Mouse (Mus musculus): ENCODE measurements at regions not wholly inside any gene's neighbourhood (a gene's known extent, or its start where the extent isn't known, plus 50 kb on each side); places are given as distances from the start of the nearest gene placed in this dataset.

- no peaks in the 10 kb centered on the region for H3K36me3 ChIP-seq
- no peaks in the 10 kb centered on the region for H3K4me1 ChIP-seq
- no peak overlapping the region for H3K9ac ChIP-seq
- no peaks in the 10 kb centered on the region for H3K27me3 ChIP-seq (replicated peaks)
- ATAC-seq (ENCODE audit: insufficient read depth, low FRiP score, low read depth) = peak; percentile 79; the same call in 1 of the 2 replicates
- H3K4me2 ChIP-seq = no peak overlapping the region
- no peaks in the 10 kb centered on the region for H3K9me3 ChIP-seq
- H3K27ac ChIP-seq = no peak overlapping the region
- H3K4me3 ChIP-seq (replicated peaks) = no peak overlapping the region
- 46% methylated on average over 5 of the region's 5 CpGs for WGBS
Measured at GRCm38 (mm10) chr5:148454200-148454599, 54.5 kb upstream of the Slc7a1 start.

GRCm38 (mm10) chr5:148453776-148454175 is 54.1 kb upstream of the Slc7a1 start:
- no peak overlapping the region for H3K9ac ChIP-seq
- H3K36me3 ChIP-seq = no peaks in the 10 kb centered on the region
- no peak overlapping the region for H3K27ac ChIP-seq
- H3K4me2 ChIP-seq = no peak overlapping the region
- no peak overlapping the region for H3K4me3 ChIP-seq (replicated peaks)
- 61% methylated on average over 12 of the region's 12 CpGs for WGBS
- no peaks in the 10 kb centered on the region for H3K9me3 ChIP-seq
- no peaks in the 10 kb centered on the region for H3K4me1 ChIP-seq
- H3K27me3 ChIP-seq (replicated peaks) = no peaks in the 10 kb centered on the region
- ATAC-seq (ENCODE audit: insufficient read depth, low FRiP score, low read depth) = no peak

- 70% methylated on average over 17 of the region's 17 CpGs for WGBS
- Histone ChIP-seq H3K9ac (no peak overlapping the region), H3K36me3 (no peaks in the 10 kb centered on the region), H3K27ac (no peak overlapping the region), H3K4me1 (no peaks in the 10 kb centered on the region), H3K9me3 (no peaks in the 10 kb centered on the region), H3K4me3 (replicated peaks) (no peak overlapping the region), H3K27me3 (replicated peaks) (no peaks in the 10 kb centered on the region), H3K4me2 (no peak overlapping the region)
- ATAC-seq (ENCODE audit: insufficient read depth, low FRiP score, low read depth) = no peak
Measured at GRCm38 (mm10) chr5:148452909-148453632, 53.4 kb upstream of the Slc7a1 start.

- 35% methylated on average over 7 of the region's 7 CpGs for WGBS
- no peaks in the 10 kb centered on the region for H3K4me1 ChIP-seq
- H3K4me2 ChIP-seq = no peak overlapping the region
- no peaks in the 10 kb centered on the region for H3K9me3 ChIP-seq
- no peaks in the 10 kb centered on the region for H3K27me3 ChIP-seq (replicated peaks)
- no peak for ATAC-seq (ENCODE audit: insufficient read depth, low FRiP score, low read depth)
- no peak overlapping the region for H3K4me3 ChIP-seq (replicated peaks)
- H3K27ac ChIP-seq = no peak overlapping the region
- H3K9ac ChIP-seq = no peak overlapping the region
- H3K36me3 ChIP-seq = no peaks in the 10 kb centered on the region
Measured at GRCm38 (mm10) chr5:148451811-148452210, 52.1 kb upstream of the Slc7a1 start.

GRCm38 (mm10) chr5:148450924-148451323 is 51.2 kb upstream of the Slc7a1 start:
- H3K27me3 ChIP-seq (replicated peaks) = no peaks in the 10 kb centered on the region
- H3K27ac ChIP-seq = no peak overlapping the region
- ATAC-seq (ENCODE audit: insufficient read depth, low FRiP score, low read depth) = no peak
- H3K4me3 ChIP-seq (replicated peaks) = no peak overlapping the region
- no peak overlapping the region for H3K4me2 ChIP-seq
- no peaks in the 10 kb centered on the region for H3K36me3 ChIP-seq
- 42% methylated on average over 11 of the region's 11 CpGs for WGBS
- no peaks in the 10 kb centered on the region for H3K4me1 ChIP-seq
- no peak overlapping the region for H3K9ac ChIP-seq
- no peaks in the 10 kb centered on the region for H3K9me3 ChIP-seq

All from stomach, embryonic 15.5 days (tissue).